Mouse (Mus musculus) heart, adult 2 months (tissue): Measurements from ENCODE around the gene Kif21a.

Experiments used
- CTCF ChIP-seq: fragments of 200-600 bp; IDR thresholded peaks from 2 replicates; pipeline ENCODE4 v1.8.1; 2022; ENCODE audit warnings: antibody characterized with exemption, mild to moderate bottlenecking, moderate library complexity
- EP300 ChIP-seq: fragments of 200-500 bp; IDR thresholded peaks from 2 replicates; pipeline ENCODE4 v1.6.1; 2011; ENCODE audit warnings: low read depth, low read length, control low read depth; ENCODE audit not compliant: insufficient read depth

- TF ChIP-seq CTCF (no peak), EP300 (no peak)
These were observed 28.0 kb upstream of the Kif21a start for GRCm38 (mm10) chr15:91077457-91078410.
